Mouse (Mus musculus) CD4-positive helper T cell, adult 2 months (primary cell): Measurements from ENCODE around the gene Fam160a1.
A peak's percentile ranks its signal among the peaks of the same experiment; 100 is the strongest.

Source experiments
- DNase-seq: peaks from one replicate; pipeline ENCODE4 v3.0.0-alpha.2; 2012; ENCODE audit warnings: low read depth, missing footprints, low spot score

Gene Fam160a1

DNA sequence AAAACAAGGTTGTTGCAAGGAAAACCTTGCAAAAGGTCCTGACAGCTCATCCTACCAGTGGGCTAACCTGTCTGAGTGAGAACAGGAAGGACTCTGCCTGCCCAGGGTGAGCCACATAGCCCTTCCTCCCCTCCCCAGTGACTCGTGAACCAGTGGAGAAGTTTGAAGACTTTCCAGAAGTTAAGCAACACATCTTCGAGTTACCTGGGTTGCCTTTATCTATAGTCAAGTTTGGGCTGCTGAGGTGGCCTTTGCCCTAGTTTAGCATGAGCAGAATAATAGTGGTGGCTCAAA is 182.0 kb downstream of the Fam160a1 start:
- no peak for DNase-seq

DNA sequence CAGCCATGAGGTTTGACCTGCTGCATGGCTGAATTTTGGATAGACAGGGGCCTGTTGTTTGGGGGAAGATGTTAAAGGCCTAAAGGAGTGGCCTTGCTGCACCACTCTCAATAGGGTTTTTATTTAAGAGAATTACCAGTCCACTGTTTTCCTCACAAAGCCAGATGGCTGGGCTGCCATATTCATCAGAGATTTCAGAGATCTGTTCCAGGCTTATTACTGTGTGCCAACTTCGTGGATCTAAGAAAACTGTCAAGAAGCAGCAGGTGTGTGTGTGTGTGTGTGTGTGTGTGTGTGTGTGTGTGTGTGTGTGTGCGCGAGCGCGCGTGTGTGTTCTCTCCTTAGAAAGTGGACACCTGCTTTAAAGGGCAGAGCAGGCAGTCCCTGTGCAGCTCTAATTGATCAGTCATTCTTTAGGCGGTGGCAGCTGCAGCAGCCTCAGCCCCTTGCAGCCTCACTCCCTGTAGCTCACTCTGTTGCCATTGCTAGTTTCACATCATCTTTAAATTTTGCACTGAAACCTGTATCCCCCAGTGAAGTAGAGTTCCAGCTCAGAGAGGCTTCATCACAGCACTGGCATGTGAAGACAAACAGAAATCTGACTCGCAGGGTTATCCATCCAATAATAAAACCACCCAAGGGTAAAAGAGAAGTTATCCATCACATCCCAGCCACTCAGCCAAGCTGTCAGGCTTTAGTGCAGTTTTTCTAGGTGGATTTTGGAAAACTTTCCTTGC is 182.5 kb downstream of the Fam160a1 start:
- no peak for DNase-seq

DNA sequence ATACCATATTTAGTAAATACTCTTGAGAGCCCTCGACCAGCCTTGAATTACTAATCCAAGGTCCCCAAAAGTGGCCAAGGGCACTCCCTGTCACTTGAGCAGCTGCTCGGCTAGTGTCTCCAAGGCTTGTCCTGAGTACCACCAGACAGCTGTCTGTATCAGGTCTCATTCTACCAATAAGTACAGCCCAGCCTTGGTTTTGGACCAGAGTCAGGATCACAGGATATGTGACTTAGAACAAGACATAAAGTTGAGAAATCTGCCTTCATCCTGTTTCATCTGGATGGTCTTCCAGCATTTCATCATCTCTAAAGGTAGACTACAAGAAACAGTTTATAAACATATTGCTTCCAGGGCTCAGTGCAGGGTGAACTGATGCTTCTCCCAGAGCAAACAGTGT is 183.4 kb downstream of the Fam160a1 start:
- DNase-seq: no peak

DNA sequence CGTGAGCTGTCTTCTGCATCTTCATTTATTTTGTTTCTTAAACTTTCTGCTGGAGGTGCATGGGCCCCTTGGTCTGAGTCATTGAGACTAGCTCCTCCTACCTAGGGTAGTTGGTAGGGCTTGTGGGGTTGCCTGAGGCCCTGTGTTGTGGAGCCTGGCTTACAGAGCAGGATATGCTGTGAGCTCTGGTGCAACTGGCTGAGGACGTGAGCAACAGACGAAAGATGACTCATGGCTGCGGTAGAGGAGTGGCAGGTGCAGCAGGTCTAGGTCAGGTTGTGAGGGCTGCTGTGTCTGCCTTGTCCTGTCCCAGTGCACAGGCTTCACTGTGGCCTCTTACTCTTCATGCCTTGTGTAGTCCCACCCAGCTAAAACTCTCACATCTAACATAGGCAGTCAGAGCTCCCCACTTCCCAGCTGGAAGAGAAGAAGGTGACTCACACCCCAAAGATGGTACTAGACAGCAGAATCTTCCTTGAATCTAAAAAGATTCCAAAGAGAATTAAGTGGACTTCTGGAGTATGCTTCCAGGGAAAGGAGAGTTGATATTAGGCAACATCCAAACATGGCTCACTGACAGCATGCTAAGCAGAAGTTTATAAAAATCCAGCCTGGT is 187.1 kb downstream of the Fam160a1 start:
- peak; percentile 3 for DNase-seq

DNA sequence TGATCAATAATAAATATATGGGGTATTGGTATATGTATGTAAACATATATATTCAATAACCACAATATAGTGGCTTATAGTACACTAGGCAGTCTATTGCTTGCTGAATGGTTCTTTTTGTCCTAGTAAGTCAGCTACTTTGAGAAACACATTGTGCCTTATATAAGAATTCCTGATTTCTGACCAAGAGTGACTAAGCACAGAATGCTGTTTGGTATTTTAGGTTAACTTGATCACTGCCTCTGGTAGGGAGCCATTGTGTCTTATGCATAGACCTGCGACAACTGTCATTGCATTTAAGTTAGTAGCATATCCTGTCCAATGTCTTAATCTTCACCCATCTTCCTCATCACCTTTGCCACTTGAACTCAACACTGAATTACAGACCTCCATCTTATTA is 197.3 kb downstream of the Fam160a1 start:
- DNase-seq: no peak

DNA sequence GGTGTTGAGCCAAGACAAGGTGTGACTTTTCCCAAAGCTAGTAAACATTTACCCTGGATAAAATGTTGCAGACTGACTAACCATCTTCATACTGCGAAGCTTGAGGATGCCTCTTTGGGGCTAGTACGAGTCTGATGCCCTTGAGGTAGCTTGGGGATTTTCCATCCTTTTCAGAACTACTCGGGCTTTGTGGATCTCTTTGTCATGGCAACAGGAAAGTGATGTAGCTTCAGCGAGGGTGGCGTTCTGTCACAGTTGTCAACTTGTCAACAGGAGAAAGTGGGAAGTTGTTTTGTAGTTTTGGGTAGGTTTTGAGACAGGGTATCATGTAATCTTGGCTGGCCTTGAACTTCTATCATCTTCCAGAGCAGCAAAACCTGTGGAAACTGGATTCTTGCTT is 197.7 kb downstream of the Fam160a1 start:
- DNase-seq: no peak

DNA sequence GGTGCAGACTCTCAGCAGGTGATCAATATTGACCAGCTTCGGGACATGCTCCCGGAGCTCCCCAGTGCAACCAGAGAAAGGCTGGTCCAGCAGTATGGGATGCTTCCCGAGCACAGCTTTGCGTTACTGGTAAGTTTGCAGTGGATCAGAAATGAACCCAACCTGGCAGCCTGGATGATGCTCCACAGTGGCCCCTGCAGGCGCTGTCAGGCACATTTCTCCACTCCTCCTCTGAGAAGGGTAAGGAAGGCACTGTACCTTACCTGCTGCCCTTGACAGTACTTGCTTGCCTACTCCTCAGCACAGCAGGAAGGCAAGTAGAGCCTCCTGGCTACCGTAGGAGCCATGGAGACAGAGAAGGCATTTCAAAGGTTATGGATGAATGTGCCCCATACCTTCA is 198.2 kb downstream of the Fam160a1 start:
- no peak for DNase-seq

DNA sequence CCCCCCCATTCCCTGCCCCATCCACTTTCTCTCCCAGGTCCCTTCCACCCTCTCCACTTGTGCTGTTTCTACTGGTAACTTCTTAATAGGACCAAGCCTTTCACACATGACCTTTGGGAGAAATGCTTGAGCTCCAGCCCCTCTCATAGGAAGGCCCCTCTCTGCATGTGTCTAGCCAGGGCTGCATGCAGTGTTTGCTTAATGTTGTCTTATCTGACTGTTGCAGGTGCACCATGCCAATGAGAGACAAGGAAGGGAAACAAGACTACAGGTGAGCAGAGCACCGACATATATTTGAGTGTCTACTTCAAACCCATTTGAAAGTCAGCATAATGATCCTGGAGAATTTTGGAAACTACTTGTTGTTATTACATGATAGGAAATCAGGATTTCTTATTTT is 200.7 kb downstream of the Fam160a1 start:
- DNase-seq: no peak
